Mouse (Mus musculus) left cerebral cortex, postnatal 14 days (tissue): ENCODE results near the gene Cox5a. TPM values are rescaled to one million over a fixed set of nuclear protein-coding genes. Genes with fewer than 3 reads are reported as not detected.
A peak's percentile ranks its signal among the peaks of the same experiment; 100 is the strongest.

Experiments used
- DNase-seq, 2 experiments: peaks; one replicate each; pipeline ENCODE4 v3.0.0; 2021 to 2022; ENCODE audit warnings: low spot score in 2 of 2, mixed read lengths in 1 of 2
- intact Hi-C: fragments of 180-260 bp; cut with DNase I; formaldehyde crosslinking; loops from one replicate; pipeline ENCODE4 v1.15.1; 2025
- total RNA-seq, 2 experiments: library from RNA; stranded (reverse); gene quantifications; 2 replicates each; pipeline ENCODE4 v1.2.3; 2021

Gene Cox5a
- total RNA-seq, 2 experiments from 2014 or later: 481 to 515 TPM

DNA sequence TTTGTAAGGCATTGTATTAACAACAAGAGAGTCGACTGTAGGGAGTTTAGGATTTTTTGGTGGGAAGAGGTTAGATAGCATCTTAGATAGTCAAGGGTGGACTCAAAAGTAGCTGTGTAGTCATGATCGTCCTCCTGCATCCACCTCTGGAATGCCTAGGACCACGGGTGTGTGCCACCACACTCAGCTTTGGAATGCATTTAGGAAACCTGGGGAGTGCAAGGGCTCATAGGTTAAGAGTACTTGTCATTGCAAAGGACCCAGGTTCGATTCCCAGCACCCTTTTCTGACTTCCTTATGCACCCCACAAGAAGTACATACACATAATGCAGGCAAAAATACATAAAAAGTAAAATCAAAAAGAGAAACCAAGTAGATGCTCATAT lies 1.8 kb downstream of the Cox5a start:
- intact Hi-C loops: loop anchor here (5.0 kb wide), 1 partner anchor 129 kb away; the partner anchor contains the start of gene Csk
- DNase-seq: no peak

- DNase-seq: peak in 1 of 2 experiments; percentile 62
- intact Hi-C loops: loop anchor here (5.0 kb wide), 1 partner anchor 129 kb away; the partner anchor contains the start of gene Csk
These were observed 2.7 kb downstream of the Cox5a start for GRCm38 (mm10) chr9:57523754-57524153.

DNA sequence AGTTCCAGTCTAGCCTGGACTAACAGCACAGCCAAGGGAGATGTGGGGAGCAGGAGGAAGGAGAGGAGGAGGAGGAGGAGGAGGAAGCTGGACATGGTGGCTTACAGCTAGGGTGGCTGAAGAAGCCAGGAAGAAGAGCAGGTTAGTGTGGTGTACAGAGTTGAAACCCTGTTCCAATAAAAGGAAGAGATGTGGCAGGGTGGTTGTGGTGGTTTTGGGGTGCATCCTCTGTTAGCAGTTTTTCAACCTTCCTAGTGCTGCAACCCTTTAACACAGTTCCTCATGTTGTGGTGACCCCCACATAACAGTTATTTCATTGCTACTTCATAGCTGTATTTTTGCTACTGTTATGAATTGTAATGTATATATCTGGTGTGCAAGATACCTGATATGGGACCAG lies 3.4 kb downstream of the Cox5a start:
- intact Hi-C loops: loop anchor here (5.0 kb wide), 1 partner anchor 128 kb away; the partner anchor contains the start of gene Csk
- no peak for DNase-seq

DNA sequence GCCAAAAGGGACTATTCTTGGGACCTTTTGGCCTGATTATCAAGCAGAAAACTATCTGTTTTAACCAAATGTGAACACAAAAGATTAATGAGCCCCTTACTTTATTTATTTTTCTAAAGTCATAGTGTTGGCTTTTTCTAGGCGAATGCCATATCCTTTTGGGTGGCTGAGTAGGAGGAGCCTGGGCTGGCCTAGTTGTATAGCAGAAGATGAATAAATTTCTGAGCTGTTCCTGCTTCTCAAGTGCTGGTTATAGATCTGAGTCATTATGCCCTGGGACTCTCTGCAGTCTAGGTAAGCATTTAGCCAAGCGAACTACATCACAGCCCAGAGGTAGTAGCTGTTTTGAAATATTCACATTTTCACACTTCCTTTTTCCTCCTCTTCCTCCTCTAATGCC lies 4.4 kb downstream of the Cox5a start:
- intact Hi-C loops: no loop called here
- DNase-seq: no peak

DNA sequence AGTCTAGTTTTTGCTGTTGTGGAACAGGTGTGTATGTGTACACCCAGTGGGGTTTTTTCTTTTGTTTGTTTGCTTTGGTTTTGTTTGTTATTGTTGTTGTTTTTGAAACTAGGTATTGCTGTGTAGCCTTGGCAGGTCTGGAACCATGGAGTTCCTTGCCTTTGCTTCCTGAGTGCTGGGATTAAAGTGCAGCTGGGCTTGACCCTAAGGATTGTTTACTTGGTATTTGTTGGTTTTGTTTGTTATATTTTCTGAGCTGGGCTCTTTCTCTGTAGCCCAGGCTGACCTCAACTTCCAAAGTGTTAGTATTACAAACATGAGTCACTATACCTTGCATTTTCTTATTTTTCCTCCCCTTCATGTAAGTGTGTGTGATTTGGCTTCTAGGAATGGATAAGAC lies 5.4 kb downstream of the Cox5a start:
- DNase-seq: no peak
- intact Hi-C loops: no loop called here

DNA sequence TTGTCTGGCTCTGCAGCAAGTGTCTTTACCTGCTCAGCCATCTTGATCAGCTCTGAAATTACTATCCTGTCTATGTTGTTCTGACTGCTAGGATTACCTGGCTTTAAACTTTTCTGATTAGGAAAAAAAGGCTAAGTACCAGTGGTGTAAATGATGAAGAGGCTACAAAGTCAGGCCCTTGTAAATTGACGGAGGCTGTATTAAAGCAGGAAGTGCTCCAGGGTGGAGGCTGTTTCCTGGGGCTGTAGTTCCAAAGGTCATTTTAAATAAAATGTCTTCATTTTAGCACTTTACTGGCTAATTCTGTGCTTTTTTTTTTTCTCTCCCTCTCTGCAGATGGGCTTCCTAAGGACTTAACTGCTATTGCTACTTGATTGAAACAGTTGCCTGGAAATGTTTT lies 10.9 kb downstream of the Cox5a start:
- DNase-seq: no peak
- intact Hi-C loops: no loop called here

DNA sequence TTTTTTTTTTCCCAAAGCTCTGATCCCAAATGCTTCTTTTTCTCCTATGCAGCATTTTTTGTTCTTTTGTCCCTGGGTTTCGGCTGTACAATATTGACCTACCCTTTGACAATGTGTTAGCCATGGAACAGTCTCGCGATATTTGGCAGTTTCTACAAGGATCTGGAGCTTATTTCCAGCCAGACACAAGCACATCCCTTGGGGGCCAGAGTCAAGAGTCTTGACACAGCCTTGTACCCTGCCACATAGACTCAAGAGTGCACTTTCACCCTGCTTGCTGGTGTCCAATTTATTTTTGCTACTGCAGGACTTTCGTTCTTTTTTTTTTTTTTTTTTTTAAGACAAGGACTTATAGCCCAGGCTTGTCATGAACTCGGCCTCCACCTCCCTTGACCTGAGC lies 15.3 kb downstream of the Cox5a start:
- no peak for DNase-seq
- intact Hi-C loops: no loop called here

GRCm38 (mm10) chr9:57537044-57537727 lies 16.1 kb downstream of the Cox5a start, which contains the start of gene Fam219b:
TSS of gene Fam219b (plus strand) at chr9:57537528.
- DNase-seq: peak; percentile 91 to 95
- intact Hi-C loops: no loop called here

DNA sequence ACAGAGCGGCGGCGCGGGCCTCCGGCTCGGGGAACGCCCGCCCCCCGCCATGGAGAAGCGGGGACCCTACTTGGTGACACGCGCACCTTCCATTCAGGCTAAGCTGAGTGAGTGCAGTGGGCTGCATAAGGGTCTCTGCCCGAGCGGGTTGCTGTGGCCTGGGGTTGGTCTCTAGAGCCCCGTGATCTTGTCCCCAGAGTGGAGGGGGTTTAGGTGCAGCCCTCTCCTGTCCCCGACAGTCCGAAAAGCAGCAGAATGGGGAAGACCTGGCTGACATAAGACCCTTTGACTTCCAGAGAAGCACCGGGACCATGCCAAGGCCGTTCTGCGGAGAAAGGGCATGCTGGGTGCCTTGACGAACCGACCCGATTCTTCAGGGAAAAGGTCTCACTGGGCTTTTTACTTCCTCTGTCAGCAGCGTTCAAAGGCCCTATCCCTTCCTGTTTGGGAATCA lies 16.7 kb downstream of the Cox5a start:
- DNase-seq: no peak
- intact Hi-C loops: no loop called here

DNA sequence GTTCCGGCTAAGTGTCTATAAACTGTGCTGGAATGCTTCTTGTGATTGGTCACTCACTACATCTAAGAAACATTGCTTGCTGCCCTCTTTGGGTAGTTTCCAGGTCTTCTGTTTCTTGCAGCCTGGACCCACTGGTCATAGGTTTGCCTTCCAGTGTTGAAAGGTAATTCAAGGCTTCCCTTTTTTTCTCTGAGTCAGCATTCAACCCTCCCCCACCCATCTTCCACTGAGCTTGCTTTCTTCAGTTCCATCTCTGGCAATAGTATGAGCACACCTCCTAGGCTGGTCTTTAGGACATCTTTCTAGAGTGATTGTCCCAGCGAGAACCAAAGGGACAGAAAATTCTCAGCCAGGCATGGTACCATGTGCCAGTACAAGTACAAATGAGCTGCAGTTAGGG lies 18.5 kb downstream of the Cox5a start:
- DNase-seq: no peak
- intact Hi-C loops: no loop called here

DNA sequence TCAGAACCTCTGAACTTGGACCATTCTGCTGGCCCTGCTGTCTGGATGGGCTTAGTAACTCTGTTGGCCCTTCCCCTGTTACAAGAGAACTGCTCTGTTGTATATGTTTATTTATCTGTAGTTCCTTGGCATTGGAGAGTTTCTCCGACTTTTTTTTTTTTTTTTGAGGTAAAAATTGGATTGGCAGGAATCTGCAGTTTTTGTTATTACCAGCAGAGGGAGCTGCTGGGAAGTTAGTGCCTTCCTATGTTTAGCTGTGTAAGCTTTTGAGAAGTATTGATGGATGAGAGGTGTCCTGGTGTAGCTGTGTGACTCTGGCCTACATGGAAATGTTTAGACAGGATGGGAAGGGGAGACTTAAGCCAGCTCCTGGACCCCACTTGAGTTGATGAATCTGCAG lies 20.2 kb downstream of the Cox5a start:
- peak; percentile 67 to 68 for DNase-seq
- intact Hi-C loops: loop anchor here (2.0 kb wide), 1 partner anchor 113 kb away; no protein-coding TSS in a partner anchor

DNA sequence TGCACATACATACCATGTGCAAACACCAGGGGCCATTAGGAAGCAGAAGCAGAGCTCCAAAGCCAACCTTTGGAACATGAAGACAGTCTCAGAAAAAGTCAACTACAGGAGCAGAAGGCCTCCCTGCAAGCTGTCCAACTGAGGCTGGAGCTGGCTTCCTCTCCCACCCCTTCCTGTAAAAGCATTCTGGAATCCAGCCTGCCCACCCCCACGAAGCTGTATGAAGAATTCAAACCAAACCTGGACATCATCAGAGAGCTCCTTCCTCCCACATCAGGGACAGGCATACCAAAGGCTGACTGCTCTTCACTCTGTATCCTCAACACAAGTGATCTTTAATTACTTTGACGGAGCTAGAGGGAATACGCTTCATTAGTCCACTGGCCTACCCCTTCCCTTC lies 22.9 kb downstream of the Cox5a start:
- intact Hi-C loops: no loop called here
- DNase-seq: no peak

DNA sequence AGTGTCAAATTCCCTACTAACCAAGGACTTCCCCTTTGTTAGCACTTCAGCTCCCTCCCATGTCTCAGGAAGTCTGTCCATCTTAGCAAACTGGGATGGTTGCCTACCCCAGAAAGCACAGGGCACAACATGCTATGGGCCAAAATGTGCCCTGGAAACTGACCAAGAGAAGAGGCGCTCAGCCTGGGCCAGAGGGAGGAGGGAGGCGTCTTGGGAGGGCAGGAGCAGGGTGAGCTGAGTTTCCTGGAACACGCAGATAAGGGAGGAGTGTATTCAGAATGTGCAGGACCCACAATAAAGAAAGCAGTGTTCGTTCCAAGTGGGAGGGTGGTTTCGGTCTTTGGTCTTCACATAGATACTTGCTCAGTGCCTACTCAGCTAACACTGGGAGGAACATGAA lies 26.2 kb downstream of the Cox5a start:
- intact Hi-C loops: no loop called here
- DNase-seq: peak in 1 of 2 experiments; percentile 43

DNA sequence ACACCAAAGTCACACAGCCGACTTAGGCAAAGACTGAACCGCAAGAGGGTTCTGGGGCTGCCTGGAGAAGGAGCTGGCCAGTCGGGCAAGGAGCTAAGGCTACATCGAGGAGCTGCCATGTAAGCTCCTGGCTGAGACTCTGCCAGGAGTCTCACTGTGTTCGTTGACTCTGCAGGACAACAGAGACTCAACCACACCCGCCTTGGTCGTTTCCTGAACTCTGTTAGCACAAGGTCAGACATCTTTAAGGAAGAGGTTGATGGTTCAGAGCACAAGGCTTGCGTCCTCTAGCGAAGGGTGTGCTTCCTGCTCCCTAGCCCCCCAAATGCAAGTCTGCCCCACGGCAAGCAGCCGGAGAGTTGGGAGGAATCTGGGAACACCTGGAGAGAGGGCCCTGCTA lies 26.8 kb downstream of the Cox5a start:
- intact Hi-C loops: no loop called here
- DNase-seq: no peak

DNA sequence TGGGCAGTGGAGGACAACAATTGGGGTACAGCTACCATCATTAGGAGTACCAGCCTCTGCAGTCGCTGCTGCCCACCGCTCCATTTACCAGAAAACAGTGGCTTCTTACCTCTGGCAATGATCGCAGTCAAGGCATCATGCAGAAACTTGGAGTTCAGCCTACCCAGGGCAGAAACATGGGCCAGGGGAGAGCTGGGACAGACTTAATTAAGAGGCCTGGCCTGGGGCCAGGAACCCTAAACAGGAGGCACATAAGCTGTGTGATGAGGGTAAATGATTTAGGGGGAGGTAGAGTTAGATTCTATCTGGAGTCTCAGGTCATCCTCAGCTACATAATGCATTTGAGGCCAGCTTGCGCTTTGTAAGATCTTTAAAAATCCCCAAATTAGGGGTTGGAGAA lies 28.1 kb downstream of the Cox5a start:
- no peak for DNase-seq
- intact Hi-C loops: no loop called here

GRCm38 (mm10) chr9:57550126-57550862 lies 29.2 kb downstream of the Cox5a start:
- intact Hi-C loops: loop anchor here (5.0 kb wide), 1 partner anchor 37 kb away; the partner anchor contains the start of gene Ulk3
- no peak for DNase-seq

GRCm38 (mm10) chr9:57552139-57552887 lies 31.2 kb downstream of the Cox5a start, which contains the start of gene Mpi:
TSS of gene Mpi (minus strand) at chr9:57552763.
- DNase-seq: peak; percentile 69 to 83
- intact Hi-C loops: loop anchor here (5.0 kb wide), 1 partner anchor 35 kb away; the partner anchor contains the start of gene Ulk3

GRCm38 (mm10) chr9:57553119-57553518 lies 32.0 kb downstream of the Cox5a start:
- DNase-seq: no peak
- intact Hi-C loops: loop anchor here (5.0 kb wide), 1 partner anchor 34 kb away; the partner anchor contains the start of gene Ulk3

DNA sequence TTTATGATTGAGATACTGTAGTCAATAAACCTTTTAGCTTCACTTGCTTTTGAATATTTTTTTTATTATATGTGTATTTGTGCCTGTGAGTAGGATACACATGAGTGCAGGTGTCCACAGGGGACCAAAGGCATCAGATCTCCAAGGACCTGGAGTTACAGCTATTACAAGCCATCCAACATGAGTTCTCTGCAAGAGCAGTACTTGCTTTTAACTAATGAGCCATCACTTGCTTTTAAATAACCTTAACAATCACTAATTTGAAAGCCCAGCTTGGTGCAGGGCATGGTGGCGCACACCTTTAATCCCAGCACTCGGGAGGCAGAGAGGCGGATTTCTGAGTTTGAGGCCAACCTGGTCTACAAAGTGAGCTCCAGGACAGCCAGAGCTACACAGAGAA lies 33.7 kb downstream of the Cox5a start:
- intact Hi-C loops: loop anchor here (5.0 kb wide), 1 partner anchor 33 kb away; the partner anchor contains the start of gene Ulk3

GRCm38 (mm10) chr9:57557215-57557614 lies 36.1 kb downstream of the Cox5a start:
- DNase-seq: no peak
- intact Hi-C loops: no loop called here

More for the DNA sequence above, 33.7 kb downstream of the Cox5a start:
- no peak for DNase-seq
